Mouse (Mus musculus) cerebellum, postnatal 14 days (tissue): ENCODE results near the gene Sox6.
"Not testable (repeated sequence)": the region's sequence is repeated elsewhere in the genome, so short reads cannot be mapped to it uniquely, and the experiment has no call there.

Experiments
- DNase-seq, 2 experiments: peaks; one replicate each; pipeline ENCODE4 v3.0.0; 2021; ENCODE audit warnings: mixed read lengths in 2 of 2

Gene Sox6

GRCm38 (mm10) chr7:115645272-115645970 lies 393.2 kb downstream of the Sox6 start:
- DNase-seq = no peak

- no peak for DNase-seq
Observed at GRCm38 (mm10) chr7:115630691-115631090, 407.9 kb downstream of the Sox6 start.

- no peak for DNase-seq
Observed at GRCm38 (mm10) chr7:115630287-115630686, 408.3 kb downstream of the Sox6 start.

GRCm38 (mm10) chr7:115628766-115629165 lies 409.8 kb downstream of the Sox6 start:
- no peak for DNase-seq

GRCm38 (mm10) chr7:115625956-115626355 lies 412.6 kb downstream of the Sox6 start:
- DNase-seq = no peak

- DNase-seq = no peak
Observed at GRCm38 (mm10) chr7:115624907-115625552, 413.6 kb downstream of the Sox6 start.

- DNase-seq = no peak
Observed at GRCm38 (mm10) chr7:115624451-115624850, 414.1 kb downstream of the Sox6 start.

- no peak for DNase-seq
Observed at GRCm38 (mm10) chr7:115615697-115616237, 422.8 kb downstream of the Sox6 start.

- no peak for DNase-seq
Observed at GRCm38 (mm10) chr7:115607485-115607884, 431.1 kb downstream of the Sox6 start.

GRCm38 (mm10) chr7:115606125-115606524 lies 432.5 kb downstream of the Sox6 start:
- not testable (repeated sequence) for DNase-seq

- no peak for DNase-seq
Observed at GRCm38 (mm10) chr7:115604883-115605282, 433.7 kb downstream of the Sox6 start.

GRCm38 (mm10) chr7:115597376-115597775 lies 441.2 kb downstream of the Sox6 start:
- DNase-seq = peak; percentile 5 to 9

- DNase-seq = no peak
Observed at GRCm38 (mm10) chr7:115580461-115580860, 458.1 kb downstream of the Sox6 start.

- DNase-seq = no peak
Observed at GRCm38 (mm10) chr7:115579826-115580225, 458.8 kb downstream of the Sox6 start.

GRCm38 (mm10) chr7:115576387-115576786 lies 462.2 kb downstream of the Sox6 start:
- DNase-seq = no peak

GRCm38 (mm10) chr7:115574834-115575233 lies 463.8 kb downstream of the Sox6 start:
- DNase-seq = no peak

- peak; percentile 30 to 40 for DNase-seq
Observed at GRCm38 (mm10) chr7:115568821-115569240, 469.8 kb downstream of the Sox6 start.

GRCm38 (mm10) chr7:115568301-115568700 lies 470.3 kb downstream of the Sox6 start:
- no peak for DNase-seq

GRCm38 (mm10) chr7:115566818-115567217 lies 471.8 kb downstream of the Sox6 start:
- no peak for DNase-seq

GRCm38 (mm10) chr7:115565060-115565426 lies 473.6 kb downstream of the Sox6 start:
- no peak for DNase-seq

GRCm38 (mm10) chr7:115564359-115565059 lies 474.1 kb downstream of the Sox6 start:
- DNase-seq = no peak

GRCm38 (mm10) chr7:115556677-115557076 lies 481.9 kb downstream of the Sox6 start:
- DNase-seq = no peak

- DNase-seq = no peak
Observed at GRCm38 (mm10) chr7:115550197-115550804, 488.3 kb downstream of the Sox6 start.
